Mouse (Mus musculus) liver, adult 10 weeks (tissue): ENCODE data around the gene Gm13178. TPM values are rescaled to one million over a fixed set of nuclear protein-coding genes. Genes with fewer than 3 reads are reported as not detected.

ENCODE experiments used
- polyA plus RNA-seq: library from polyadenylated mRNA; stranded (reverse); fragments of 350-450 nt; fragmentation: Illumina TruSeq; extraction: RNeasy Lipid Tissue Mini Kit (QIAGEN cat#74804); gene quantifications from one replicate; pipeline ENCODE4 v1.2.3, GENCODE M21; 2014; ENCODE audit warnings: low read depth, low replicate concordance

The Gm13178 gene
- polyA plus RNA-seq = not detected

GRCm38 (mm10) chr4:144721304-144721703 lies at the start of gene Gm13178:
Gene Gm13178, minus strand, starts transcription at chr4:144721404.

DNA sequence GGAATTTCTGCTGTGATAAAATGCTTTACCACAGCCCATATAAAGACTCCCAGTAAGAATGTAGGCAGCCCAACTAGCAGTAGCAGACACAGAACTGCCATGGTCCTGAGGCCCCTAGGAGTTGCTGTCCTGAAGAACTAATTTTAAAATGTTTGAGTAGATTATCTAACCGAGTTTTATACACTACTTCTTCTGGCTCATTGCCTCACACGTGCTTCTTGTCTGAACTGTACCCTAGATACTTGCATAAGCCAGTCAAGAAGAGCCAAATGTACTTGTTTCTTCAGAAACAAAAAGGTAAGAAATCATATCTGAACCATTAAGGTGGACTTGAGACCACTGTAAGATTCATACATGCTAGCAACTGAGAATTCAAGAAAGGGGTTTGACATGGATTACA lies 34.9 kb downstream of the Gm13178 start, which contains the start of gene Gm436:
Gene Gm436, minus strand, starts transcription at position 101 of the 400 bp plus-strand sequence.

Other genes starting within 250 kb of the Gm13178 start
- not detected for gene 9430007A20Rik, start 201.6 kb downstream of the Gm13178 start, polyA plus RNA-seq
- gene Gm13124, start 156.3 kb downstream of the Gm13178 start, polyA plus RNA-seq = not detected
- not detected for gene Aadacl4, start 107.7 kb downstream of the Gm13178 start, polyA plus RNA-seq
- not detected for gene Gm436, start 35.0 kb downstream of the Gm13178 start, polyA plus RNA-seq
- not detected for gene Gm438, start 65.2 kb upstream of the Gm13178 start, polyA plus RNA-seq
- gene Dhrs3, start 171.4 kb upstream of the Gm13178 start, polyA plus RNA-seq = 91.5 TPM